Mouse (Mus musculus): ENCODE measurements around the gene Hist1h4i.

GRCm38 (mm10) chr13:22007872-22008271 is 33.3 kb downstream of the Hist1h4i start:
- TF ChIP-seq FOSL1 (IDR thresholded peaks at IDR 0.05; ENCODE audit: insufficient read depth, low read length, poor library complexity, severe bottlenecking) (no peak), MYOD1 (IDR thresholded peaks at IDR 0.05; ENCODE audit: control insufficient read depth, insufficient read length, low read depth) (no peak), CEBPB (IDR thresholded peaks at IDR 0.05; ENCODE audit: low read depth) (no peak)

All from C2C12 (cell line).